Mouse (Mus musculus): ENCODE measurements around the gene 9630041A04Rik. TPM values are rescaled to one million over a fixed set of nuclear protein-coding genes. Genes with fewer than 3 reads are reported as not detected.

Gene 9630041A04Rik
- total RNA-seq, 2 experiments from 2014 or later = not detected

DNA sequence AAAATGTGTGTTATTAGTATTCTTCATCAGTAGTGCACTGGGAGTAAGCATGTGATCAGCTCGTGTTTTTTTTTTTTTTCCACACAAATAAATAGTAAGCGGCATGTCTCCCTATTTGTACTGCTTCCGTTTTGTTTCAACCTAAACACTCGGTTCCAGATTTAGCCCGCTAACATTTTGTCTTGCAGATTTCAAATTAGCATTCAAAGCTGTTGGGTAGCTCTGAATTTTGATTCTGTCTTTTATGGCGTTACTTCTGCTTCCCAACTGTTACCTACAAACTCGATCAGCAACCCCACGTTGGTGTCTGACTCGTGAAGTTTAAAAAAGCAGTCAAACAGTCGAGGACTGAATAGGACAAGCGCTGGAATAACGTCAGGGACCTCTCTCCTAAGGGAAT lies 129.2 kb downstream of the 9630041A04Rik start:
- ATAC-seq (replicated peaks; ENCODE audit: poor library complexity) = no peak
